Mouse (Mus musculus) right cerebral cortex, adult 18-20 months (tissue): Measurements from ENCODE around the gene Zp3.
A peak's percentile ranks its signal among the peaks of the same experiment; 100 is the strongest.

Experiments
- DNase-seq: peaks from one replicate; pipeline ENCODE4 v3.0.0; 2022; ENCODE audit warnings: mixed read lengths

Zp3 gene

GRCm38 (mm10) chr5:136007745-136008144 lies 27.8 kb downstream of the Zp3 start:
- DNase-seq: no peak

GRCm38 (mm10) chr5:136014877-136015276 lies 35.0 kb downstream of the Zp3 start:
- DNase-seq: no peak

- no peak for DNase-seq
Measured at GRCm38 (mm10) chr5:136015586-136015985, 35.7 kb downstream of the Zp3 start.

- DNase-seq: no peak
Measured at GRCm38 (mm10) chr5:136016014-136016876, 36.3 kb downstream of the Zp3 start.

GRCm38 (mm10) chr5:136017262-136017661 lies 37.4 kb downstream of the Zp3 start:
- no peak for DNase-seq

GRCm38 (mm10) chr5:136018726-136019125 lies 38.8 kb downstream of the Zp3 start:
- no peak for DNase-seq

- DNase-seq: no peak
Measured at GRCm38 (mm10) chr5:136019907-136020306, 40.0 kb downstream of the Zp3 start.

GRCm38 (mm10) chr5:136025712-136026111 lies 45.8 kb downstream of the Zp3 start:
- DNase-seq: no peak

GRCm38 (mm10) chr5:136026859-136027258 lies 47.0 kb downstream of the Zp3 start:
- peak; percentile 15 for DNase-seq

- DNase-seq: no peak
Measured at GRCm38 (mm10) chr5:136027612-136028311, 47.9 kb downstream of the Zp3 start.

- no peak for DNase-seq
Measured at GRCm38 (mm10) chr5:136034868-136035267, 55.0 kb downstream of the Zp3 start.

- DNase-seq: no peak
Measured at GRCm38 (mm10) chr5:136035285-136035684, 55.4 kb downstream of the Zp3 start.

GRCm38 (mm10) chr5:136036667-136037066 lies 56.8 kb downstream of the Zp3 start:
- no peak for DNase-seq
